Mouse (Mus musculus) cerebellum, adult 11-12 months (tissue): ENCODE measurements around the gene Vps11.
"Not testable (repeated sequence)": the region's sequence is repeated elsewhere in the genome, so short reads cannot be mapped to it uniquely, and the experiment has no call there.

Experiments used
- DNase-seq: peaks from one replicate; pipeline ENCODE4 v3.0.0; 2022

Gene Vps11

GRCm38 (mm10) chr9:44373386-44373785 is 11.9 kb upstream of the Vps11 start:
- no peak for DNase-seq

- no peak for DNase-seq
Observed at GRCm38 (mm10) chr9:44364480-44364879, 3.0 kb upstream of the Vps11 start.

GRCm38 (mm10) chr9:44361931-44362330 is 461 bp upstream of the Vps11 start:
- DNase-seq, result not testable (repeated sequence)

DNA sequence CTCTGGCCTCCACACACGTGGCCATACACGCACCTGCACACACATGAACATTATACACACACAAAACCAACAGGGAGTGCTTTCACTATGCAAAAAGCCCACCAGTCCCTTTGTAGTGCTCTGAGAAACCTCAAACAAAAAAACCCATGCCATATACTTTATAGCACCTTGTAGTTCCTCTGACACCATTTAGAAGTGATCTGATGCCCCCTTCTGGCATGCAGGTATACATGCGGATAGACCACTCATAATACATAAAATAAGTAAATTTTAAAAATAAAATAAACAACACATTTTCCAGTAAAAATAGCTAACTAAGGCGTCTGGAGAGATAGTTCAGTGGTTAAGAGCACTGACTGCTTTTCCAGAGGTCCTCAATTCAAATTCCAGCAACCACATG is 4.3 kb downstream of the Vps11 start:
- no peak for DNase-seq

DNA sequence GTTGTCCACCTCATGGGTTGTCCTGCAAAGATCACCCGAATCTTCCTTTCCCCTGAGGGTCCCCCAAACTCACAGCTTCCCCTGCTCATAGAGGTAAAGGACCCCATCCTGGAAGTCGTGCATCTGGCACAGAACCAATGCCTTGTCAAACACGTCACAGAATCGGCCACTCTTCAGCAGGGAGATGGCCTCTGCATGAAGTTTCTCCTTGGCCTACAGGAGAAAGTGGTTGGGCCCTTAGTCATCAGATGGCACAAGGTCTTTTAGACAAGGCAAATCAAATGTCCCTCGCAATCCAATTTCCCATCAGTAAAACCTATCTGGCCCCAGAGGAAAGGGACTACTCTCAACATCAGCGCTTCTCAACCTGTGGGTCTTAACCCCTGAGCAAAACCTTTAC is 8.3 kb downstream of the Vps11 start:
- DNase-seq, result no peak

- DNase-seq, result no peak
Observed at GRCm38 (mm10) chr9:44352337-44352736, 9.1 kb downstream of the Vps11 start.

DNA sequence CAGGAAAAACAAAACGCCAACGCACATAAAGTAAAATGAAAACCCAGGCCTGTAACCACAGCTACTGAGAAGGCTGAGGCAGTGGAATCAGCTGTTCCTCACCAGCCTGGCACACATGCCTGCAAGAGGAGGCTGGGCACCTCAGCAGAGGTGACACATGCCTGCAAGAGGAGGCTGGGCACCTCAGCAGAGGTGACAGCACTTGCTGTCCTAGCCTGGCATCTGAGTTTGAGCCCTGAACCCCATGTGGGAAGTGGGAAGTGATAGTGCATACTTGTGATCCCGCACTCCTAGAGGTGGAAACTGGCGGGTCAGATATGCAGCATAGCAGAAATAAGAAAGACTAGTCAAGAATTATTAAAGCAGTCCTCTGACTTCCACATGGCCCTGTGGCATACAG is 10.1 kb downstream of the Vps11 start:
- no peak for DNase-seq

DNA sequence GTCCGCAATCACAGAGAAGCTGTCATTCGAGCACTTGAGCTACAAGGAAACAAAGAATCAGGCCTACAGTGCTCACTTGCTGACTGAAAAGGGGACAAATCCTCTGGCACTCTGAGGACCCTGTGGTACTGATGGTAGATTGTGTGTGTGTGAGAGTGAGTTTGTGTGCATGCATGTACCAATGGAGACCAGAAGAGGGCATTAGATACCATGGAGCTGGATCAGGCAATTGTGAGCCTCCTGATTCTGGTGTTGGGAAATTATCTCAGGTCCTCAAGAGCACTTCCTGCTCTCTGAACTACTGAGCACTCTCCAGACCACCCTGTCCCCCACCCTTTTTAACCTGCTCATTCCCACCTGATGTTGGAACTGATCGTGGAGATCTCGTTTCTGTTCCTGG is 12.9 kb downstream of the Vps11 start:
- no peak for DNase-seq

- DNase-seq, result no peak
Observed at GRCm38 (mm10) chr9:44347621-44348020, 13.8 kb downstream of the Vps11 start.

DNA sequence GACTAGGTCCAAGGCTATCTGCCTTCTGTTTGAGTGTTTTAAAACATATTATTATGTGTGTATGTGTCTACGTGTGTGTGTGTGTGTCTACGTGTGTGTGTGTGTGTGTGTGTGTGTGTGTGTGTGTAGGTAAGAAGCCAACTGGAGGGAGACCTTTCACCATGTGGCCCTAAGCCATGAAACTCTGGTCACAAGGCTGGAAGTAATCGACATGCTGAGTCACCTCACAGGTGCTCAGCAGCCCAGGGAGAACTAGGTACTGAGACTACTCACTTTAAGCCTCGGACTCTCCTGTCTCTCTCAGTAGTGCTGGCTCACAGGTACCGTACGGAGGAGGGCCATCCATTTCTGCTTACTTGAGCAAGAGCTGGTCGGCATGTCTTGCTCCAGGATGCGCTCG is 14.3 kb downstream of the Vps11 start:
- DNase-seq, result no peak

GRCm38 (mm10) chr9:44345570-44346433 is 15.7 kb downstream of the Vps11 start:
- DNase-seq, result no peak

DNA sequence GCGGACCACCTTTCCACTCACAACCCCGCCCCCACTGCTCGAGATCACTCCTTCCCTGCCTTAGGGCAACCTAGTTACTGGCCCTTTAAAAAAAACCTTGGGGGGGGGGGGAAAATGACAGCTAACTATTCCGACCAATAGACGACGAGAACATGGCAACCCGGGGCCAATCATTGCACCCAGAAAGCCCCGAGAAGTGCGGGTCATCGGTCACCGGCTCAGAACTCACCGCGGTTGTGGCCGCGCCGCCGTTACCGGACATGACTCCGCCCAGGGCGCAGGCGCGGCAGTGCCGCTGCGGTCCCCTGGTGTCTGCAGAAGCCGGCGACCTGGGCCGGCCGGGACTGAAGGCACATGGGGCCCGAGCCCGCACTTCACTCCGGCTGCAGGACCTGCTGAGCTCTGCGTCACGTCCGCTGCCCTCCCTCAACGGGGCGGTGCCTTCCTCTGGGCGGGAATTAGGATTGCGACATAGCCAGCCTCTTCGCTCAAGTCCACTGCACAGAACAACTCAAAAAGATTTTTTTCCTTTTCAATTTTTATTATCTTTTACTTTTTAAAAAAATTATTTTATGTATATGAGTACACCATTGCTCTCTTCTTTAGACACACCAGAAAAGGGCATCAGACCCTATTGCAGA is 17.6 kb downstream of the Vps11 start, which contains the start of gene Hmbs:
Hmbs (minus strand) TSS at position 448 of the 641 bp plus-strand sequence.
- DNase-seq, result peak; percentile 85

DNA sequence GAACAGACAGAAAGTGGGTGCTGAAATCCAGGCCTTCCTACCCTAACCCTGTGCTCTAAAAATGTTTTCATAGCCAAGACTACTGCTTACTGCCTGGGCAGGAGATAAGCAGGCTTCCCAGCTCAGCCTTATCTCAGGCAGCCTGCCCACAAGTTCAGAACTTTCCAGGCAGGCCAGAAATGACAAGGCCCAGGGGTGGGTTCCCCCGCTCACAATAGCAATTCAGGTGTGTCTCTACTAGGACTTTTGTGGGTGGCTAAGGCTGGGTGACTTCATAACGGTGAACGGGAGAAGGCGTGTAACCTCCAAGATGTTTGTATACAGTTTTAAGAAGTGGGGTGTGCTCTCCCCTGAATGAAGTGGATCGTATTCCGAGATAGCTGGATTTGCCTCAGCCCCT is 18.2 kb downstream of the Vps11 start:
- no peak for DNase-seq

DNA sequence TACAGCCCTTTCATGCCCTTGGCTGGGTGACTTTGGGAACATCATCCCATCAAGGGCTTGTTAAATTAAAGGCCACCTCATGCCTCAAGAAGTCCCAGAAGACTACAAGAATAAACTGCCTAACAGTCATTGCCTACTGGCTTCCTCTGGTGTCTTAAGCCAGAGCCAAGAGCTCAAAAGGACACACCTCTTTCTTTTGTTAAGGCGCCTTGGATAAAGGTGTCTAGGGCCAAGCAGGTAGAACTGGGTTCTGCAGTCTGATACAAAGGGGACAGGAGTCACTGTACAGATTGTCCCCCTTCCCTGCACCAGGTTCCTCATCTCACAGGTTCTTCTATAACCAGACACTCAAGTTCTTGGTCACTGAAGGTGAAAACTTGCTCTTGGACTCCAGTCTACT is 18.9 kb downstream of the Vps11 start:
- no peak for DNase-seq

GRCm38 (mm10) chr9:44342173-44342572 is 19.3 kb downstream of the Vps11 start:
- no peak for DNase-seq

GRCm38 (mm10) chr9:44341487-44341886 is 20.0 kb downstream of the Vps11 start:
- DNase-seq, result no peak

DNA sequence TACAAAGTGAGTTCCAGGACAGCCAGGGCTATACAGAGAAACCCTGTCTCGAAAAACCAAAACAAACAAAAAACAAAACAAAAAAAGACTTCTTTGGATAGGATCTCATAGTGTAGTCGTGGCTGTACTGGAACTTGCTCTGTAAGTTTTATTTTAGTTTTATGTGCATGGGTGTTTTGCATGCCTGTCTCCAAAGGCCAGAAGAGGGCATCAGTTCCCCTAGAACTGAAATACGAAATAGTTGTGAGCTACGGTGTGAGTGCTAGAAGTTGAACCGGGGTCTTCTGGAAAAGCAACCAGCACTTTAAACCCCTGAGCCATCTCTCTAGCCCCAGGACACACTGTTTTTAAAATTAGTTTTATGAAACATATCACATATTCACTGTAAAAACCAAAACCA is 22.9 kb downstream of the Vps11 start:
- no peak for DNase-seq

DNA sequence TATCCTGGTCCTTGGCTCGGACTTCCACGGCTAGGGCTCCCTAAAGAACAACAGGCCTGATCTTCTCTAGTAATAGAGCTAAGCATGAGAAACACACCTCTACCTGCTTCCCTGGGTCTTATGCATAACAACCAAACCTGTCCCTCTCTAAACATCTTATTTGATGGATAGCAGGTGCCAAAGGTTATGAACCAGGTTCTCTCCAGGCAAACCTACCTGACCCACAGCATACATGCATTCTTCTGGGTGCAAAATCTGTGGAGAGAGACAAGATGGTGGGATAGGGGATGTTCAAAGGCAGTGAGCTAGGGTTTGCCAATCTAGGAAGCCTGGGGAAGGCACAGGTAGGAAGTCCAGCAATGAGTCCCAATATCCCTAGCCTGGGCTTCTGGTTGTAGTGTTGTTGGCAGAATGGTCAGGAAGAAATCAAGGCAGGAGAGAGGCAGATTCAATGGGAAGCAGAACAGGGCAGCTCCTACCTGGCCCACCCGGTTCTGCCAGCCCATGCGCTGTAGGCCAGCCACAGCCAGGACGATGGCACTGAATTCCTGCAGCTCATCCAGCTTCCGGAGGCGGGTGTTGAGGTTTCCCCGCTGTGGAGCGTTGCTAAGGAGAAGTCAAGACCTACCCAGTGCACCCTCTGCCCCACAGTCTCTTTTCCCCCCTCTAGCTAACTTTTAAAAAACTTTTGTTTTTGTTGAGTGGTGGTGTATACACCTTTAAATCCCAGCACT is 23.9 kb downstream of the Vps11 start:
- no peak for DNase-seq

DNA sequence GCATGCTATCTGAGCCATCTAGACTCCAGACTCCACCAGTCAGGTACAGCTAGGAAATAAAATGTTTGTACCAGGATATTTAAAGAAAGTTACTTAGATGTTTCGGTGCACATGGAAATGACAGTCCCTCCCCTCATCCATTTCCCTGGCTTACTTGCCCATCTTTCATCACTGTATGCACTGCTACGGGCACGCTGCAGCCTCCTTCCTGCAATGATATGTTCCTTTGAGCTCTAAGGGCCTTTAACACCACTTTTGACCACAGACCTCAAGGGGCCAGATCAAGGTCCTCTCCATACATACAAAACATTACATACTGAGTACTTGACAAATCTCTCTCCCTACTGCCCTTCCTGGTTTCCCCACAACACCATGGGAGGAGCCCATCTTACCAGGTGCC is 24.5 kb downstream of the Vps11 start:
- no peak for DNase-seq

DNA sequence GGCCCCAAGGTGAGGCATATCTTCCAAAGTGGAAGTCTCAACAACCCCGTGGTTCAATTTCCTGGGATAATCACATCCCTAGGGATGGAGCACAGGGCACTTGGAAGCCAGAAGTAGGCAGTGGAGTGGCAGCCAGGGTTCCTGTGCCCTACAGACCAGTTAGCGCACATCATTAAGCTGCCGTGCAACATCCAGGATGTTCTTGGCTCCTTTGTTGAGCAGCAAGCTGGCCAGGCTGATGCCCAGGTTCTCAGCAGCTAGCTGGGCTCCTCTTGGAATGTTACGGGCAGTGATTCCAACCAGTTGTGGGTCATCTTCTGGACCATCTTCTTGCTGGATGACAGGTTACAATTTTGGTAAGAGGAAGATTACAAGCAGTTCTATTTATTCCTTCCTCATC is 25.0 kb downstream of the Vps11 start:
- DNase-seq, result not testable (repeated sequence)

DNA sequence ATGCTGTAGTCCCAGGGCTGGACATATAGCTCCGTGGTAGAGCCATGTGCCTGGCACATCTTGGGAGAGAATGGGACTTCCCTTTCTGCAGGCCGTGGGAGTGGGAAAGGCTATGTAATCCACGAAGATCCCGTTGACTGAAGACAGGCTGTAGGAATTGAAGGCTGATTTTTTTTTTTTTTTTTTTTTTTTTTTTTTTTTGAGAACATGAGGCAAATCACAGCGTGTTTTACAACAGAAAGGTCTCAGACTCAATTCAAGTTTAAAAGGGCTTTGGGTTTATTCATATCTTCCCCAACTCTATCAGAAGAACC is 25.4 kb downstream of the Vps11 start:
- DNase-seq, result no peak

DNA sequence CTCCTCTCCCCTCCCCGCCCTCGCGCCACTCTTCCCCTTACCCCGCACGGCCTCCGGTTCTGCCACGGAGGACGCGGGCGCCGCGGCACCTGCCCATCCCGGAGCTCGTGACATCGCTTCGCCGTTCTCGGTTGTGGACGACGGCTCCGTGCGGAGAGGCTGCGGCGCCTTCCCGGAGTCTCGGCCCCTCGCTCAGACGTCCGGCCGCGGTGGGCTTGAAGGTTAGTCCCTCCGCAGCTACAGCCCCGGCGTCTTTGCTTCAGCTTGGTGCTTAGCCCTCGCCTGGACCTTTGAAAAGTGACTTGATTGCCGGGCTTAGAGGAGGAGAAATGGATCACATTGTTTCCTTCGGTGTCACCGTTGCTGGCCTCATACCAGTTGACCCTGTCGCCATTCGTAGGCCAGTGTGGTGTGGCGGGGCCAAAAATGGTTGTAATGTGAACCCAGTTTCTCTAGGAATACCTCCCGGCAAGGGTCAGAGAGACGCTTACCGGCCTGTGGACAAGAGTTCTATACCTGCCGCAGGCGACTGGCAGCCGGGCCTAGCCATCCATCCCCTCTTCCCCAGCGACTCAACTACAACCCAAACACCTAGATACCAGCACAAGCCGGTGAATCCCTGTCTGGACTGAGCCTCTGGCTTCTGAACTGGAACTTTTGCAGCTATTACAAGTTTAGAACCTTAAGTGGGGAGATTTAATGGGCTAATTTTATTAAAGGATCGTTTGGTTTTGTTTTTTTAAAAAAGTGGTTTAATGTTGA is 26.0 kb downstream of the Vps11 start:
- DNase-seq, result peak; percentile 53
